Mouse (Mus musculus) heart, embryonic 12.5 days (tissue): ENCODE data around the gene Hmox1. TPM values are rescaled to one million over a fixed set of nuclear protein-coding genes. Genes with fewer than 3 reads are reported as not detected.
A peak's percentile ranks its signal among the peaks of the same experiment; 100 is the strongest.

Experiments used
- ATAC-seq: fragments of 200-750 bp; cut with Nextera tagmentation; 2 replicates; pipeline ENCODE4 v1.8.0; 2017; ENCODE audit warnings: moderate TSS enrichment, moderate library complexity; ENCODE audit not compliant: insufficient number of reproducible peaks, low FRiP score
- H3K27ac ChIP-seq: fragments of 300-500 bp; sonication (generic); 2 replicates; pipeline ENCODE4 v1.5.1; 2016; ENCODE audit warnings: mild to moderate bottlenecking, moderate library complexity; ENCODE audit not compliant: poor library complexity, severe bottlenecking
- H3K27me3 ChIP-seq: fragments of 300-500 bp; sonication (generic); replicated peaks from 2 replicates; pipeline ENCODE4 v1.6.1; 2016; ENCODE audit warnings: mild to moderate bottlenecking, moderate library complexity
- H3K36me3 ChIP-seq: fragments of 300-500 bp; sonication (generic); 2 replicates; pipeline ENCODE4 v1.6.1; 2016; ENCODE audit warnings: mild to moderate bottlenecking, moderate library complexity
- H3K4me1 ChIP-seq: fragments of 300-500 bp; sonication (generic); replicated peaks from 2 replicates; pipeline ENCODE4 v1.6.1; 2016; ENCODE audit warnings: mild to moderate bottlenecking
- H3K4me2 ChIP-seq: fragments of 300-500 bp; sonication (generic); 2 replicates; pipeline ENCODE4 v1.6.1; 2016; ENCODE audit warnings: mild to moderate bottlenecking, moderate library complexity
- H3K4me3 ChIP-seq: fragments of 300-500 bp; sonication (generic); 2 replicates; pipeline ENCODE4 v1.5.1; 2016; ENCODE audit warnings: mild to moderate bottlenecking
- H3K9ac ChIP-seq: fragments of 300-500 bp; sonication (generic); 2 replicates; pipeline ENCODE4 v1.6.1; 2016; ENCODE audit warnings: mild to moderate bottlenecking, moderate library complexity
- H3K9me3 ChIP-seq: fragments of 300-500 bp; sonication (generic); replicated peaks from 2 replicates; pipeline ENCODE4 v1.6.1; 2016; ENCODE audit warnings: mild to moderate bottlenecking, moderate library complexity
- WGBS: fragments of 180-500 bp; shearing (Covaris S2); methylation state at CpG from one replicate; pipeline ENCODE4 v1.1.7; 2016; 5-methylcytosine and 5-hydroxymethylcytosine counted together
- polyA plus RNA-seq: library from polyadenylated mRNA; unstranded; fragments of >200 nt; fragmentation: Nextera tagmentation; extraction: Ambion mirVana; gene quantifications from 2 replicates; pipeline ENCODE4 v1.2.1, GENCODE M21; 2016

The Hmox1 gene
- polyA plus RNA-seq, 1 experiment from 2014 or later, result 20.1 TPM

GRCm38 (mm10) chr8:75088989-75089881, 4.2 kb upstream of the Hmox1 start:
- H3K27me3 ChIP-seq, result no peaks in the 10 kb centered on the region
- peak overlapping the region; percentile 10; the same call in 1 of the 2 replicates for H3K4me3 ChIP-seq
- WGBS, result 11% methylated on average over 6 of the region's 6 CpGs
- H3K36me3 ChIP-seq, result no peaks in the 10 kb centered on the region
- H3K4me2 ChIP-seq, result peak overlapping the region; percentile 52
- H3K4me1 ChIP-seq, result peaks cover 28% of the 10 kb centered on the region
- peak; percentile 75 for ATAC-seq
- H3K9me3 ChIP-seq, result no peaks in the 10 kb centered on the region
- H3K27ac ChIP-seq, result peak overlapping the region; percentile 63
- H3K9ac ChIP-seq, result peak overlapping the region; percentile 5

DNA sequence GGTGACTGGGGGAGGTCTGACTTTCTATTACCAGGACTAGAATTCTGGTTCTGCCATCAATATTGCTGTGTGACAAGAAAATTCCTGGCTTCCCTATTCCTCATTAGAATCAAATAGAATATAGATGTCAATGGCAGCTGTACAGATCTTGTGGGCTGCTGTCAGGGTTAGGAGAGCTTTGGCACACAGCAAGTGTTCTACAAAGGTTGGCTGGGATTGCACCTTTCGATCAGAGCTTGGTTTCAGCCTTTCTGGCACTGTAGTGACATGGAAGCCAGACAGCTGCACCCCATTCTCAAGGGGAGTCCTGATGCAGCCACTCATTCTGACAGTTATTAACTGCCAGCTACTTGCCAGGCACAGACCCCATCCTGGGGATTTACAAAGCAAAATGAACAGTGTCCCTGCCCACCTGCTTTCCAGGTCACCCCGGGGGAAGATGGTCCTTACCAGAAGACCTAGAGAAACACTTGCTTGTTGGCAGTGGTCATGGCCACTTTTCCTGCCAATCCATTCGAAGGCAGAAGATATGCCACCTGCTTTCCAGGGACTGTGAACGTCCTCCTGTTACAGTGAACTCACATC, 2.5 kb upstream of the Hmox1 start:
- Histone ChIP-seq H3K27ac (no peak overlapping the region), H3K4me3 (no peak overlapping the region)

GRCm38 (mm10) chr8:75102956-75103355, 9.5 kb downstream of the Hmox1 start:
- Histone ChIP-seq H3K9me3 (no peaks in the 10 kb centered on the region), H3K27ac (no peak overlapping the region), H3K36me3 (peaks cover 21% of the 10 kb centered on the region), H3K4me1 (peaks cover 11% of the 10 kb centered on the region), H3K4me3 (no peak overlapping the region), H3K4me2 (no peak overlapping the region), H3K27me3 (no peaks in the 10 kb centered on the region), H3K9ac (no peak overlapping the region)
- WGBS, result 72% methylated on average over 4 of the region's 4 CpGs
- no peak for ATAC-seq

More for the DNA sequence above, 2.5 kb upstream of the Hmox1 start:
- peaks cover 21% of the 10 kb centered on the region for H3K4me1 ChIP-seq
- H3K9ac ChIP-seq, result no peak overlapping the region
- no peaks in the 10 kb centered on the region for H3K9me3 ChIP-seq
- no peak overlapping the region for H3K4me2 ChIP-seq
- no peaks in the 10 kb centered on the region for H3K27me3 ChIP-seq
- no peak for ATAC-seq
- 72% methylated on average over 4 of the region's 4 CpGs for WGBS
- H3K36me3 ChIP-seq, result no peaks in the 10 kb centered on the region

DNA sequence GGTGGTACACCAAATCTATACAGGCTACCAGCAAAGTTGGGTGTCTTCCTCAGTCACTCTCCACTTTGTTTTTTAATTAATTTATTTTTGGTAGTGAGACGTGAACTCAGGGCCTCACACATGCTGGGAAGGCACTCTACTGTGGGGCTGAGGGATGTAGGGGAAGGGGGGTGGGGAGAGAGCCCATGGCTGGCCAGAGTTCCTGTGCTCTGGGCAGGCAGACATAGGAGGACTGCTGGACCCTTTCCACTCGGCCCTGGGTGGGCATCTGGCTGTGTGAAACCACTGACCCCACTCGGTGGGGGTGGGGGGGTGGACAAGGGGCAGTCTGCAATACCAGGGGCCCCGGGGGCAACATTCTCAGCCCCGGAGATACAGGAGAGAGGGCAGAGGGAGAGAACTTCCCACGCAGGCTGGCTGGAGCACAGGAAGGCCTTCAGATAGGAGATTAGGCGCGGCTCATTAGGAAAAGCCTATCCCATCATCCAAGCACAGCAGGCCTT, 10.0 kb downstream of the Hmox1 start:
- ATAC-seq, result 0 out of 2 replicates have a peak, but pooled peaks have one; percentile 60
- Histone ChIP-seq H3K4me3 (no peak overlapping the region), H3K27me3 (no peaks in the 10 kb centered on the region), H3K27ac (peak overlapping the region; percentile 53; the same call in 1 of the 2 replicates), H3K4me2 (no peak overlapping the region), H3K36me3 (peaks cover 17% of the 10 kb centered on the region), H3K9me3 (no peaks in the 10 kb centered on the region), H3K4me1 (peaks cover 11% of the 10 kb centered on the region), H3K9ac (no peak overlapping the region)
- 32% methylated on average over 8 of the region's 8 CpGs for WGBS

GRCm38 (mm10) chr8:75108527-75109235, 15.3 kb downstream of the Hmox1 start:
- H3K9ac ChIP-seq, result peak overlapping the region; percentile 93
- H3K36me3 ChIP-seq, result peaks cover 29% of the 10 kb centered on the region
- no peaks in the 10 kb centered on the region for H3K9me3 ChIP-seq
- peaks cover 29% of the 10 kb centered on the region for H3K4me1 ChIP-seq
- peak overlapping the region; percentile 88 for H3K27ac ChIP-seq
- 2% methylated on average over 9 of the region's 9 CpGs for WGBS
- H3K4me3 ChIP-seq, result peak overlapping the region; percentile 92
- H3K4me2 ChIP-seq, result peak overlapping the region; percentile 88
- peak; percentile 74 for ATAC-seq
- H3K27me3 ChIP-seq, result no peaks in the 10 kb centered on the region

DNA sequence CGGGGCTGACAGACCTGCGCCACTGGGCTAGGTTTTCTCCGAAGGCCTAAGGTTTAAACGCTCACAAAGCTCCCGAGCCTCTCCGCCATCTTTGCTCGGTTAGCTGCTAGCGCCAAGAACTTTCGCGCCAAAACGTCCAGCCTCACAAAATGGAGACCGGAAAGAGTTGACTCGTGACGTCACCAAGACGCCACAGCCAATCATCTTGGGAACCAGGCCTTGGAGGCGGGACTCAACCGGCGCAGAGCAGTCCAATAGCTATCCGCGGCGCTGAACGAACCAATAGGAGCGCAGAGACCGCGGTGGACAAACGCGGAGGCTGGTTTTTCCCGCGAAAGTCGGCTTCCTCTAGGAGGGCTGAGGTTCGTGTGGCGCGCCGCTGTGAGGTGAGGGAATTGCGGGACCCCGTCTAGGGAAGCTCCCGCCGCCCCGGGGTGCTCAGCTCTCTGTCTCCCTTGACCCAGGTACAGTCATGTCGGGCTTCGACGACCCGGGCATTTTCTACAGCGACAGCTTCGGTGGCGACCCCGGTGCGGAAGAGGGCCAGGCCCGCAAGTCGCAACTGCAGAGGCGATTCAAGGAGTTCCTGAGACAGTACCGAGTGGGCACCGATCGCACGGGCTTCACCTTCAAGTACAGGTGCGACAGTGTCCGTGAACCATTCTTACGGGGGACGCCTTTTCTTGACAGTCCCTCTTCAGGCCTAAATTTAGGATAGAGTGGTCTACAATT, 16.0 kb downstream of the Hmox1 start, which contains the start of gene Mcm5:
Gene Mcm5, plus strand, starts transcription at position 334 of the 732 bp plus-strand sequence.
- no peaks in the 10 kb centered on the region for H3K9me3 ChIP-seq
- H3K9ac ChIP-seq, result peak within 1 kb of the TSS; percentile 93
- under 1% methylated on average over 59 of the region's 59 CpGs for WGBS
- peak within 1 kb of the TSS; percentile 88 for H3K27ac ChIP-seq
- no peaks in the 10 kb centered on the region for H3K27me3 ChIP-seq
- peak within 1 kb of the TSS; percentile 92 for H3K4me3 ChIP-seq
- H3K36me3 ChIP-seq, result peaks cover 37% of the 10 kb centered on the region
- H3K4me2 ChIP-seq, result peak within 1 kb of the TSS; percentile 88
- peak; percentile 98 for ATAC-seq
- H3K4me1 ChIP-seq, result peaks cover 23% of the 10 kb centered on the region

DNA sequence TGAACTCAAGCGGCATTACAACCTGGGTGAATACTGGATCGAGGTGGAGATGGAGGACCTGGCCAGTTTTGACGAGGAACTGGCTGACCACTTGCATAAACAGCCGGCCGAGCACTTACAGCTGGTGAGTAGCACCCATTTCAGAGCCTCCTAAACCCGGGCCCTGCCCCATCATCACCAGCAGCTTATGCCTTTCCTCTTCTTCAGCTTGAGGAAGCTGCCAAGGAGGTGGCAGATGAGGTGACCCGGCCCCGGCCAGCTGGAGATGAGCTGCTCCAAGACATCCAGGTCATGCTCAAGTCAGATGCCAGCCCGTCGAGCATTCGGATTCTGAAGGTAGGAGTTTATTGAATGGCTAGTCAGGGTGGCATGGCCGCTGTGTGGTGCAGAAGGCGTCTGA, 16.7 kb downstream of the Hmox1 start:
- Histone ChIP-seq H3K36me3 (peaks cover 44% of the 10 kb centered on the region), H3K9me3 (no peaks in the 10 kb centered on the region), H3K4me3 (peak overlapping the region; percentile 92), H3K4me2 (peak overlapping the region; percentile 88), H3K27me3 (no peaks in the 10 kb centered on the region), H3K4me1 (peaks cover 23% of the 10 kb centered on the region), H3K27ac (no peak overlapping the region), H3K9ac (peak overlapping the region; percentile 81)
- WGBS, result 14% methylated on average over 13 of the region's 13 CpGs
- no peak for ATAC-seq

GRCm38 (mm10) chr8:75118505-75118904, 25.1 kb downstream of the Hmox1 start:
- Histone ChIP-seq H3K4me1 (no peaks in the 10 kb centered on the region), H3K4me3 (no peak overlapping the region), H3K27ac (no peak overlapping the region), H3K36me3 (peaks cover 98% of the 10 kb centered on the region), H3K9ac (no peak overlapping the region), H3K9me3 (no peaks in the 10 kb centered on the region), H3K27me3 (no peaks in the 10 kb centered on the region), H3K4me2 (no peak overlapping the region)
- ATAC-seq, result no peak
- 97% methylated on average over 1 of the region's 1 CpGs for WGBS

GRCm38 (mm10) chr8:75119287-75119686, 25.9 kb downstream of the Hmox1 start:
- Histone ChIP-seq H3K9me3 (no peaks in the 10 kb centered on the region), H3K4me1 (no peaks in the 10 kb centered on the region), H3K4me3 (no peak overlapping the region), H3K9ac (no peak overlapping the region), H3K27me3 (no peaks in the 10 kb centered on the region), H3K27ac (no peak overlapping the region), H3K4me2 (no peak overlapping the region), H3K36me3 (peaks cover 97% of the 10 kb centered on the region)
- ATAC-seq, result no peak
- WGBS, result 96% methylated on average over 2 of the region's 2 CpGs

DNA sequence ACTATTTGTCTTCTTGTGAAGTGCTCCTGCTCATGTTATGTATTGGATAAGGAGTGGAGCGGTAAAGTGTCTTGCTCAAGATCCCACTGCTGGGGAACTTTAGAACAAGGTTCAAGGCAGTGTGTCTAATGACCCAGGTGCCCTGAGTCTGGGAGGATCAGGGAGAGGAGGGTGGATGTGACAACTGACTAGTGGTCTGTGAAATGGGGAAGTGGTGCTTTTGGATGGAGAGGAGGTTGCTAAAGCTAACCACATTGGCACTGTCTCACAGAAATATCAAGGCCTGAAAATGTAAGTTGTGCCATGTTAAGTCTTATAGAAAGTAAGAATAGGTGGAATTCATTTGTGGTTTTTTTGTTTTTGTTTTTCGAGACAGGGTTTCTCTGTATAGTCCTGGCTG, 26.3 kb downstream of the Hmox1 start:
- Histone ChIP-seq H3K9me3 (no peaks in the 10 kb centered on the region), H3K36me3 (peaks cover 97% of the 10 kb centered on the region), H3K4me2 (no peak overlapping the region), H3K27me3 (no peaks in the 10 kb centered on the region), H3K9ac (no peak overlapping the region), H3K4me3 (no peak overlapping the region), H3K4me1 (no peaks in the 10 kb centered on the region), H3K27ac (no peak overlapping the region)
- 98% methylated on average over 2 of the region's 2 CpGs for WGBS
- ATAC-seq, result no peak
